Mouse (Mus musculus): ENCODE measurements around the gene Esf1. TPM values are rescaled to one million over a fixed set of nuclear protein-coding genes. Genes with fewer than 3 reads are reported as not detected.
A peak's percentile ranks its signal among the peaks of the same experiment; 100 is the strongest.
"Not testable (repeated sequence)": the region's sequence is repeated elsewhere in the genome, so short reads cannot be mapped to it uniquely, and the experiment has no call there.

Esf1 gene
- total and polyA plus RNA-seq, 3 experiments, result 27.3 to 73.2 (median 41.8) TPM

DNA sequence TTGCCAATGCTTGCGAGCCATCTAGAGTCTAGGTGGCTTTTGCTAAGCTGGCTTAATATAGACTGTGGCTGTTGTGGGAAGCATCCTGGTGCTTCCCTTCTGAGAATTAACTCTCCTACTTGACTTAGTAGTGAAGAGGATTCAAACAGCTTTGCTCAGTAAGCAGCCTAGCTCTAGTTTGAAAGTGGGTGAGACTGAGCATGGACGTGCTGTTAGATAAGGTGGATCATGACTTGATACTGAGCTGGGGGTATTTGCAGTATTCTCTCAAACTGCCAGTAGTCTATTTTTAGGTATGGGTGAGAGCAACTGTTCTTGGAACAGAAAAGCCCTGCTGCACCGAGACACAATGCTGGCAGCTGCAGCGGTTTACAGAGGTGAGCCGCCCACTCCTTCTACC, 32.2 kb upstream of the Esf1 start:
- H3K36me3 ChIP-seq (replicated peaks in 1 of 2; ENCODE audit: control insufficient read depth in 1 of 2, insufficient read depth in 1 of 2, low read length in 1 of 2), result peaks cover 16 to 78% of the 10 kb centered on the region in 2 experiments
- H3K79me2 ChIP-seq (replicated peaks; ENCODE audit: control insufficient read depth, extremely low read depth, insufficient read depth, poor library complexity, severe bottlenecking), result no peaks in the 10 kb centered on the region
- no peak overlapping the region for H3K4me2 ChIP-seq (ENCODE audit: insufficient read depth, low read depth, poor library complexity, severe bottlenecking)
- dilution Hi-C loops (cut with MboI; ENCODE audit: extremely low pct_ligation_motif_present, extremely low pct_unique_long_range_greater_than_20kb, low sequenced_read_pairs), result no loop called here
- H3K27me3 ChIP-seq (replicated peaks), result no peaks in the 10 kb centered on the region
- no peaks in the 10 kb centered on the region for H3K4me1 ChIP-seq (ENCODE audit: control insufficient read depth in 1 of 2, insufficient read depth in 2 of 2)
- no peak for TF ChIP-seq MXI1 (IDR thresholded peaks at IDR 0.05; ENCODE audit: low read depth, low read length)
- H3K4me3 ChIP-seq (replicated peaks in 1 of 3; ENCODE audit: low read depth in 2 of 3, low read length in 2 of 3, poor library complexity in 1 of 3), result no peak overlapping the region
- in situ Hi-C loops (cut with MboI; ENCODE audit: low pct_ligation_motif_present, low pct_unique_long_range_greater_than_20kb, low sequenced_read_pairs), result no loop called here
- no peak overlapping the region for H3K27ac ChIP-seq (ENCODE audit: insufficient read depth, low read depth)
- H3K9ac ChIP-seq (ENCODE audit: insufficient read depth, low read depth), result no peak overlapping the region
- H3K9me3 ChIP-seq (replicated peaks; ENCODE audit: low read length), result no peaks in the 10 kb centered on the region
- DNase-seq (ENCODE audit: extremely low read depth), result no peak

DNA sequence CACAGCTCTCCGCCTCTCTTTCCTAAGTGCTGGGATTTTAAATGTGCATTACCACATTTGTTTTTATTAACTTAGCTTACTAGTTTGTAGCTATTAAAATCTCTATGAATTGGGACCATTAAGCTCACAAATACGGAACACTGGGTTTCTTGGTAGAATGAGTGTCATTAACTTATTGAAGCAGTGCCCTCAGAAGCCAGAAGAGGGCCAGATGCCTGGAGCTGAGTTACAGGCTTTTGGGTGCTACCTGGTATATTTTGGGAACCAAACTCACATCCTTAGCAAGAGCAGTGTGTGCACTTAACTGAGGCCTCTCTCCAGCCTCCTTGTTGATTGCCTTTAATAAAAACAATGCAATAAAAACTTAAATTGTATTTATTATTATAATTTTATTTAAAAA, 30.3 kb upstream of the Esf1 start:
- no peak overlapping the region for H3K4me3 ChIP-seq (replicated peaks in 1 of 3; ENCODE audit: low read depth in 2 of 3, low read length in 2 of 3, poor library complexity in 1 of 3)
- no peaks in the 10 kb centered on the region for H3K27me3 ChIP-seq (replicated peaks)
- TF ChIP-seq CHD2 (IDR thresholded peaks at IDR 0.05; ENCODE audit: low read length) (no peak), ZNF384 (IDR thresholded peaks at IDR 0.05; ENCODE audit: low read depth, low read length) (no peak), CTCF (conservative IDR thresholded peaks at IDR 0.05 in 1 of 2, IDR thresholded peaks at IDR 0.05 in 1 of 2; ENCODE audit: low read depth in 2 of 2, low read length in 2 of 2) (peak in 1 of 2 experiments; percentile 30; a peak in 2 of 4 replicates), SMC3 (IDR thresholded peaks at IDR 0.05; ENCODE audit: low read depth, low read length) (peak; percentile 38; the same call in 1 of the 2 replicates), KAT2A (IDR thresholded peaks at IDR 0.05; ENCODE audit: insufficient replicate concordance, low read length) (no peak), EP300 (IDR thresholded peaks at IDR 0.05; ENCODE audit: low read length) (no peak)
- dilution Hi-C loops (cut with MboI; ENCODE audit: extremely low pct_ligation_motif_present, extremely low pct_unique_long_range_greater_than_20kb, low sequenced_read_pairs) (no loop called here), in situ Hi-C loops (cut with MboI; ENCODE audit: low pct_ligation_motif_present, low pct_unique_long_range_greater_than_20kb, low sequenced_read_pairs) (no loop called here)
- H3K4me1 ChIP-seq (ENCODE audit: control insufficient read depth in 1 of 2, insufficient read depth in 2 of 2), result no peaks in the 10 kb centered on the region
- H3K9me3 ChIP-seq (replicated peaks; ENCODE audit: low read length), result no peaks in the 10 kb centered on the region
- H3K4me2 ChIP-seq (ENCODE audit: insufficient read depth, low read depth, poor library complexity, severe bottlenecking), result no peak overlapping the region
- peak; percentile 17 for DNase-seq (ENCODE audit: extremely low read depth)
- no peak overlapping the region for H3K9ac ChIP-seq (ENCODE audit: insufficient read depth, low read depth)
- H3K36me3 ChIP-seq (replicated peaks in 1 of 2; ENCODE audit: control insufficient read depth in 1 of 2, insufficient read depth in 1 of 2, low read length in 1 of 2), result peaks cover 18 to 75% of the 10 kb centered on the region in 2 experiments
- H3K27ac ChIP-seq (ENCODE audit: insufficient read depth, low read depth), result no peak overlapping the region
- no peaks in the 10 kb centered on the region for H3K79me2 ChIP-seq (replicated peaks; ENCODE audit: control insufficient read depth, extremely low read depth, insufficient read depth, poor library complexity, severe bottlenecking)

DNA sequence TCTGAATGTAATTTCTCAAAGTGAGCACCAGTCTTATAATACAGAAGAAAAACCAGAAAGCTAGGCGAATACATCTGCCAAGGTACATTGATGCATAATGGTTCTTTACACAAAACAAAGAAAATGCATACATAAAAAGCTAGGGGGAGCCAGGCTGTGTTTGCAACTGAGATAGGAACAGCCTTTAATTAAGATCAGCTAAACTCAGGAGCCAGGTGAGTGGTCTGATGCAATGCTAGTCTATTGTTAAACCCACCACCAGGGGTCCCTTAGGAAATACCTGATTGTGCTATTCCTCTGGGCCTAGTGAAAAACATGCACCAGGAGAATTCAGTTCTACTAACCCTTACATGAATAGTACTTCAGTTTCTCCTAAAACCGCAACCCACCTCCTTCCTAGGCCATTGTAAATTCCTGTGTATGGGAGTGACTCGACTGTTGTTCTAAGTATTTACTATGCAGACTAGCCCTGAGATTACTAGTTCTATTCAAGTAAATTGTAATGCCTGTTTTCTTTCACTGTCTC, 15.4 kb upstream of the Esf1 start:
- H3K27ac ChIP-seq (ENCODE audit: insufficient read depth, low read depth); H3K4me2 ChIP-seq (ENCODE audit: insufficient read depth, low read depth, poor library complexity, severe bottlenecking); H3K27me3 ChIP-seq (replicated peaks); H3K4me1 ChIP-seq (ENCODE audit: control insufficient read depth in 1 of 2, insufficient read depth in 2 of 2); in situ Hi-C loops (cut with MboI; ENCODE audit: low pct_ligation_motif_present, low pct_unique_long_range_greater_than_20kb, low sequenced_read_pairs); DNase-seq (ENCODE audit: extremely low read depth); dilution Hi-C loops (cut with MboI; ENCODE audit: extremely low pct_ligation_motif_present, extremely low pct_unique_long_range_greater_than_20kb, low sequenced_read_pairs); H3K9ac ChIP-seq (ENCODE audit: insufficient read depth, low read depth); H3K79me2 ChIP-seq (replicated peaks; ENCODE audit: control insufficient read depth, extremely low read depth, insufficient read depth, poor library complexity, severe bottlenecking); H3K9me3 ChIP-seq (replicated peaks; ENCODE audit: low read length); H3K4me3 ChIP-seq (replicated peaks in 1 of 3; ENCODE audit: low read depth in 2 of 3, low read length in 2 of 3, poor library complexity in 1 of 3): not testable (repeated sequence)
- peak in 1 of 2 experiments; percentile 17; a peak in 2 of 4 replicates for TF ChIP-seq CTCF (conservative IDR thresholded peaks at IDR 0.05 in 1 of 2, IDR thresholded peaks at IDR 0.05 in 1 of 2; ENCODE audit: low read depth in 2 of 2, low read length in 2 of 2)
- peaks cover 16 to 56% of the 10 kb centered on the region in 2 experiments for H3K36me3 ChIP-seq (replicated peaks in 1 of 2; ENCODE audit: control insufficient read depth in 1 of 2, insufficient read depth in 1 of 2, low read length in 1 of 2)
